Mouse (Mus musculus) cerebellum, adult 2 months (tissue): ENCODE measurements at regions not wholly inside any gene's neighbourhood (a gene's known extent, or its start where the extent isn't known, plus 50 kb on each side); places are given as distances from the start of the nearest gene placed in this dataset.

Experiments used
- CTCF ChIP-seq: fragments of 200-500 bp; IDR thresholded peaks from 2 replicates; pipeline ENCODE4 v1.5.1; 2011; ENCODE audit warnings: low read depth, mild to moderate bottlenecking, control low read depth, low read length, moderate library complexity, borderline replicate concordance; ENCODE audit not compliant: insufficient read depth
- POLR2A ChIP-seq: fragments of 200-500 bp; IDR thresholded peaks from 2 replicates; pipeline ENCODE4 v1.6.1; 2011; ENCODE audit warnings: low read length, control low read depth, borderline replicate concordance; ENCODE audit not compliant: insufficient read depth

- TF ChIP-seq CTCF (no peak), POLR2A (no peak)
Observed at GRCm38 (mm10) chr4:95156451-95157271, 104.6 kb upstream of the Jun start.
